Mouse (Mus musculus) ZHBTc4 (cell line): ENCODE measurements around the gene Prdm12.

Source experiments
- DNase-seq: peaks from one replicate; pipeline ENCODE4 v3.0.0-alpha.2; 2011; ENCODE audit warnings: low read depth, low spot score

The Prdm12 gene

DNA sequence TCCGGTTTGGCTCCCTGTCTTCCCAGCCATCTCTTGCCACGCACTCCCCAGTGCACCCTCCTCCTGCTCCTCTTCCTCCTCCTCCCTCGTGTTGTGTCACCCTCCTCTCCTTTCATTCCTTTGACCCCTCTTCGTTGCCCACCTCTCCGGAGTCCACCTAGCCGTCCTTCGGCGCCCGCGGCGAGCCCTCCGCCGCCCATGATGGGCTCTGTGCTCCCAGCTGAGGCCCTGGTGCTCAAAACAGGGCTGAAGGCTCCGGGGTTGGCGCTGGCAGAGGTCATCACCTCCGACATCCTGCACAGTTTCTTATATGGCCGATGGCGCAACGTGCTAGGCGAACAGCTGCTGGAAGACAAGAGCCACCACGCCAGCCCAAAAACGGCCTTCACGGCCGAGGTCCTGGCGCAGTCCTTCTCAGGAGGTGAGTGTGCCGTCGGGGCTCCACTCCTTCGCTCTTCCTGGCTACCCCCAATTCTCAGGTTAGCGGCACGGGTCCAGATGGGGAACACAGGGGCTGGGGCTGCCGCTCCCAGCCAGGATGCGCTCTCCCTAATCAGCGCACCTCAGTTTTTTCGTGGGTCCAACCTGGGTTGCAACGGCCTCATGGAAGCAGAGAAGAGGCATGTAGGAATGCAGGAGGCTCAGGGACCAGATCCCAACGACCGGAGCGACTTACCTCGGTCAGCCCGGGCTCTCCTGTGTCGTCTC lies at the start of gene Prdm12:
Gene Prdm12, plus strand, starts transcription at position 137 of the 708 bp plus-strand sequence.
- peak; percentile 49 for DNase-seq

GRCm38 (mm10) chr2:31591799-31592484 lies 47.9 kb upstream of the Prdm12 start:
- DNase-seq = peak; percentile 83

DNA sequence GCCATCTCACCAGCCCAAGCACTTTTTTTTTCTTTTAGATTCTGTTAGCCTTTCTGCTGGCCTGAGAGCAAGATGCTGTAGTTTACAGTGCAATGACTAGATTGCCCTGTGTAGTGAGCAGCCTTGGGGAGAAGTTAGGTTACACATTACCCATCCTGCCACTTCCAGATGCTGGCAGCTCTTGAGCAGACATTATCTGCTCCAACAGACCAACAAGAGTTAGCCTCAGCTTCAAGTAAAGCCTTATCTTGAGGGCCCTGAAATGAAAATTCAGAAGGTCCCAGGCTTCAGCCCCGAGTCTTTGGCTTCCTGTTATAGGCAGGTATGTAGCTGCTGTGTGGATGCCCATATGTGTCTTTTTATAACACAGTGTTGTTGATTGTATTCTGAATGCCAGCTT lies 32.3 kb upstream of the Prdm12 start:
- no peak for DNase-seq

- peak; percentile 37 for DNase-seq
Measured at GRCm38 (mm10) chr2:31609859-31610261, 30.0 kb upstream of the Prdm12 start.

GRCm38 (mm10) chr2:31610922-31611321 lies 28.9 kb upstream of the Prdm12 start:
- peak; percentile 28 for DNase-seq

DNA sequence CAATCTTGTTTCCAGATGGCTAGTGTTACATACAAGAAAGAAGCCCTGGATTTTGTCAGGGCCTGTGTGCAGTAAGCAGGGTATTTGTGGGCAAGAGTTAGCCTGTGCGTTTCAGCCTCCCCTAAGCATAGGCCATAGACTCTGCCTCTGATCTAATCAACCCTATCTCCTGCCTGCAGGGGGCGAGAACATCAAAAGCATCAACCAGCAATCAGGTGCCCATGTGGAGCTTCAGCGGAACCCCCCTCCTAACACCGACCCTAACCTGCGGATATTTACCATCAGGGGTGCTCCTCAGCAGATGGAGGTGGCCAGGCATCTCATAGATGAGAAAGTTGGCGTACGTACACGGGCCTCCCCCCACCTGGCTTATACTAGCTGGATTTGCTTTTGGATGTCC lies 28.4 kb upstream of the Prdm12 start:
- DNase-seq = peak; percentile 43

GRCm38 (mm10) chr2:31612627-31613026 lies 27.2 kb upstream of the Prdm12 start:
- no peak for DNase-seq

DNA sequence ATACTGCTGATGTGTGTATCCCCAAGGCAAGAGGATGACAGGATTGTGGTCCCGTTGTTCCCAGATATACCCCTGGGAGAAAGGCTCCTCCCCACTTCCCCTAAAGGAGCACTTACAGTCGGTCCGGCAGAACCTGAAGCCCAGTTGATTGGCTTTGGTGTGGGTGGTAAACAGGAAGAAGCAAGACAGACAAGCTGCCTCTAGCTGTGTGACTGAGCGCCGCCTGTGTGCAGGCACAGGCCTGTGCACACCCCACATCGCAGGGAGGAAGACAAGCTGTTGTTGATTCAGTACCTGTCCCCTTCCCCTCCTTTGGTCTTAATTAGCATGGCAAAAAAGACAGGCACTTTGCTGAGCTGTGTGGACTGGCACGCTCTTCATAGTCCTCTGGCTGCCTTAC lies 26.1 kb upstream of the Prdm12 start:
- peak; percentile 21 for DNase-seq

GRCm38 (mm10) chr2:31618484-31619161 lies 21.2 kb upstream of the Prdm12 start:
- DNase-seq = no peak

GRCm38 (mm10) chr2:31619208-31619607 lies 20.6 kb upstream of the Prdm12 start:
- DNase-seq = peak; percentile 37

DNA sequence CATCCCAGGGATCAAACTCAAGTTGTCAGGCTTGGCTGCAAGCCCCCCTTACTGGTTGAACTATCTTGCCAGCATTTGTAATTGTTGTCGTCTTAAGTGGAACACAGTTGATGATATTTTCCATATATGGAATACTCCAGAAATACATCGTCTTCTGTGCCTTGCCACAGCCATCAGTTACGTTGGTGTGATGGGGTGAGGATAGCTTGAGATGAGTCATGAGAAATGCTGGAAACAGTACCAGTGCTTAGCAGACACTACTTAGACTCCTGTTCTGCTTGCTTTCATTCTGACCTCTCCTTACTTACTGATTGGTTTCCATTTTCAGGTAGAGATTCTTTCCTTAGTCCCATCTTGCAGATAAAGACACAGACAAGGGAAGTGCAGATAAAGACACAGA lies 6.3 kb upstream of the Prdm12 start:
- DNase-seq = no peak

DNA sequence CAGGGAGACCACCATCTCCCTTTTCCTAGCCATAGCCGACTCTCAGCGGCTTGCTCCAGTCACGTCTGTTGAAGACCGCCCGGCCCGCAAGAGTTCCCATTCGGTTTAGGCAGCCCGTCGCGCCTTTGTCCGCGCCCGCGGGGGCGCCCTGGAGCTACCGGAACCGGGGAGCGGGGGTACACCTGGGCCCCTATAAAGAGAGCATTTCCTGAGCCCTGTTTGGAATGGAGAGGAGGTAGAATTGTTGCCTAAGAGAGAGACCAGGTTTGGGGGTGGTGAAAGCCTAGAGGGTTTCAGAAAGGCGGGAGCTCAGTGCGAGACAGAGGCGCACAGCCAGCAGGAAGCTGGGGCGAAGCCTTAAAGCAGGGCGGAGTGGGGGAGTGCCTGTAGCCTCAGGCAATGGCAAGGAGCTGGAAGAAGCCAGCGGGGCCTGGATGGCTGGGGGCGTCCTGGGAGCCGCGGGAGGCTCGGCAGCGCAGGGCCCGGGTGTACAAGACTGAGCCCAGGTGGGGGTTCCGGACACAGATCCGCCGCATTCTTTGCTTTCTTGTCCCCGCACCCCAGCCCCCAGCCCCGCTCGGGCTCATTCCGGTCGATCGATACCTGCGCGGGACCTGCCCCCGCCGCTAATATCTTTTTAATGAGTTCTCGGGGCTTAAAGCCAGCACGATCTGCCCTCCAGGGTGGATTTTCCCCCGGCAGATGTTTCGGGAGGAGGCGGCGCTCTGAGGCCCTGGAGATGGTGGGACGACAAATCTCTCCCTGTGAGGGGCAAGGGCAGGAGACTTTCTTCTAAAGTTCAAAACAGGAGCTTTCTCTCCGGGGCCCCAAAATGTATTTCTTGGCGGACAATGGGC lies 4.3 kb upstream of the Prdm12 start:
- peak; percentile 78 for DNase-seq

GRCm38 (mm10) chr2:31636138-31636741 lies 3.6 kb upstream of the Prdm12 start:
- DNase-seq = peak; percentile 62

DNA sequence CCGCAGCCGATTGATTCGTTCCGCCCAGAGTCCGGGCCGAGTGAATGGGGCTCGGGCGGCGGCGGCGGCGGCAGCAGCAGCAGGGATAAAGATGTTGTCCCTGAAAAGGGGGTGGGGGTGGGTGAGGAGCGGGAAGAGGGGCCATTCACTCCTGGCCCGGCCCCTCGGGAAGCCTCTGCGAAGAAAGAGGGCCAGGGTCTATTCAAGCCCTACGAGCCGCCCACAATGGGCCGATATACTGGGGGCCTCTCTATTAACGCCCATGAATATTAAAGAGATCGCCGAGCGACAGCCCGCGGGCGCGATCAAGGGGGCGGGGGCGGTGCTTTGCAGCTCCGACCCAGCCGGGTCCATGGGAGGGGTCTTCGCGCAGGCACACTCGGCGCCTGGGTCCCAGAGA lies 3.1 kb upstream of the Prdm12 start:
- DNase-seq = peak; percentile 54

DNA sequence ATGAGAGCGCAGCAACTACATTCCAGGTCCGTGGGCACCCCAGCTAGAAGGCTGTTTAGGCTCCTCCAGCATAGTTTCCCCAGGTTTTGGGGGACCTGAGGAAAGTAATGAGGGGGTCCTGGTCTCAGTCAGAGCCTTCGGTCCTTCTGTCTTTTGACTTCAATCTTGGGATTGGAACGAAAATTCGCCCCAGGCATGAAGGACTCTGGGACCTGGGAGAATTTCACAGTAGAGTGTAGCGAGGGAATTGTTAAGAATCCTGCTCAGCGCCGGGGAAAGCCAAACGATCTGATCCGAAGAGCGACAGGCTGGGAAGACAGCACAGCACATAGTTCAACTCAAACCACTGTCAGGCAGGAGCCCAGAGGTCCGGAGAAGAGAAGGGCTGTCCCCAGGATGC lies 2.5 kb upstream of the Prdm12 start:
- peak; percentile 57 for DNase-seq

- DNase-seq = peak; percentile 71
Measured at GRCm38 (mm10) chr2:31637807-31638206, 2.0 kb upstream of the Prdm12 start.

DNA sequence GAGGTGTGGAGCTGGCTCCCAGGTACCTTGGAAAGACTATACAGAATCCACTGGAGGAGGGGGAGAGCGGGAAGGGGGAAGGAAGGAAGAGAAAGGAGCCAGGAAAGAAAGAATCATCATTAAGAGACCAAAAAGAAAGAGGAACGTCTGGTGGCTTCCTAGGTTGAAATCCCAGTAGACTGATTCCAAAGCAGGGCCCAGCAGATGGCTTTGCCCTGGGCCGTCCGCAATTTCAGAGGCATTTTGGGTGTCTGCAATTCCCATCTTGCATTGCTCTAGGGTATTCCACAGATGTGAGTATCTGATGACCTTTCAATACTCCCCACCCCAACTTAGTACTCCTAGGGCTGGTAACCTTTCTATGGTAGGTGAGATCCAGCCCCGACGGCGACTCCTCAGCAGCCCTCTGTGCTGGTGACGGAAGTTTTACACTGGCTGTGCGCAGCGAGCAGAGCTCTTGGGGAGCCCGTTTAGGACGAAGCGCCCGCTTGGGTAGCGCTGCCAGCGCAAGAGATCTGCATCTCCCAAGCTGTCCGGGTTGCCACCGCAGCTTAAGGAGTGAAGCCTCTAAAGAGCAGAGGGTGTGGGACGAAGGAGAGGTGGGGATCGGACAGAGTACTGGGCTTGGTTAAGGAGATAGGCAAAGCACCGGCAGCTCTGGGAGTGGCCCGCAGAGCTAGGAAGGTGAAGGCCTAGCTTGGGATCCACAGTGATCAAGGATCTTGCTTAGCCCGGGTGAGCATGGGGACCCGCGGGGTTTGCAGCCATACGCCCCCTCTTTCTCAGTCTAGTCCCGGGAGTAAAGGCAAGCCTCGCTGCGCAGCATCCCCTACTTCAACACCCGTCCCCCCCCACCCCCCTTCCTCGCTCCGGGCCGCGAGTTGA lies 1.0 kb upstream of the Prdm12 start:
- peak; percentile 56 for DNase-seq

DNA sequence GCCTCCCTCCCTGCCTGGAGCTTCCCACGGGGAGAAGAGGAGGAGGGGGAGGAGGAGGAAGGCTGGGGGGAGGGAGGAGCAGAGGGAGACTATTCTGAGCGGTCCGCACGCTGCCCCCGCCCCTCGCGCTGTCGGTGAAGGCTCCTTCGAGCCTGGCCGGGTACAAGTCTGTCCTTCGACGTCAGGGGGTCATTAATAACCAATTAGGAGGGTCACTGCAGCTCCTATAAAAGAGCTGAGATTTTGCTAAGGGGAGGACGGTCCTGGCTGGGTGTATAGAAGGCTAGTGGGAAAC lies 424 bp upstream of the Prdm12 start:
- no peak for DNase-seq

DNA sequence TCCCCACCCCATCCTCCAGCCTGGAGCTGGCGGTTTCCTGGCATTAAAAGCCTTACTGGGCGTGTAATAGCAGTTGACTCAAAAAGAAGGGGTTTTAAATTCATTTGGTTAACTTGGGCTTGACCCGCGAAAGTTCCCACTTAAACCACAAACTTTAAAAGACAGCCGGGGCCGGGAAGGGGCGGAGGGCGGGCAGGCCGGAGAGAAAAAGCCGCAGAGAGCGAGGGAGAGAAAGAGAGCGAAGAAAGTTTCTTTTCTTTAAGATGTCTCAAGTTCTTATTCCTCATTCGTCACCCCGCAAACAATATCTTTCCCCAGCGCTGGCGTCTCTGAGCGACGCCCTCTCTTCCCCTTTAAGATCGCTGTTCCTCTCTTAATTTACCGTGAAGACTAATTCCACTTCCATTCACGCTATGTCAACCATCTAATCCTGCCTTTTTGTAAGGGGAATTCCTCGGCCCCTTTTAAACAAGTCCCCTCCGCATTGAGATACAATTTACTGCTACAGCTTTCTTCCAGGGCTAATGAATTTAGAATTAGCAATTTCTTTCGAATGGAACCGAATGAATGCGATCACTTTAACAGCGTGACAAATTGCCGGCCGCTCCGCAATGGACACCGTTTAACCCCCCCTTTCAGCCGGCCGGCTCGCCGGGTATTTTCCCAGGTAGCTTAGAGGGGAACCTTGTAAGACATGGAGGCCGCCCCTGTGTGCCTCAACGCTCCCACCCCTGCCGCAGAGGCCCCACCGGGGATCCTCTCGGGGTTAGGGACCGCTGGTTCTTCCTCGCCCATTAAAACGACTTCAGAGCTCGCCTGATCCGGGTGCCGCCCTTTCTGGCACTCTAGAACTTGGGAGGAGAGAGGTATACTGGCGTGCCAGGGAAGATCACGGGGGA lies 1.0 kb downstream of the Prdm12 start:
- DNase-seq = no peak

- peak; percentile 64 for DNase-seq
Measured at GRCm38 (mm10) chr2:31641508-31641830, 1.6 kb downstream of the Prdm12 start.
